Mouse (Mus musculus): Measurements from ENCODE around the gene Dync2li1. TPM values are rescaled to one million over a fixed set of nuclear protein-coding genes. Genes with fewer than 3 reads are reported as not detected.

Gene Dync2li1
- 10 to 100 TPM; 21.0 to 23.1 TPM for total RNA-seq (2021)
- long read RNA-seq, experiment 1, transcript Dync2li1-201 (13 exons, 1,354 nt): major isoform, 24 of 32 reads
- long read RNA-seq, experiment 1, partial matches to known transcripts: 5 of 32 reads
- long read RNA-seq, experiment 1, other reads (novel, unspliced or antisense): 3 of 32 reads
- long read RNA-seq, experiment 2, transcript Dync2li1-201 (13 exons, 1,354 nt): major isoform, 23 of 24 reads
- long read RNA-seq, experiment 2, partial matches to known transcripts: 0 of 24 reads
- long read RNA-seq, experiment 2, other reads (novel, unspliced or antisense): 1 of 24 reads

DNA sequence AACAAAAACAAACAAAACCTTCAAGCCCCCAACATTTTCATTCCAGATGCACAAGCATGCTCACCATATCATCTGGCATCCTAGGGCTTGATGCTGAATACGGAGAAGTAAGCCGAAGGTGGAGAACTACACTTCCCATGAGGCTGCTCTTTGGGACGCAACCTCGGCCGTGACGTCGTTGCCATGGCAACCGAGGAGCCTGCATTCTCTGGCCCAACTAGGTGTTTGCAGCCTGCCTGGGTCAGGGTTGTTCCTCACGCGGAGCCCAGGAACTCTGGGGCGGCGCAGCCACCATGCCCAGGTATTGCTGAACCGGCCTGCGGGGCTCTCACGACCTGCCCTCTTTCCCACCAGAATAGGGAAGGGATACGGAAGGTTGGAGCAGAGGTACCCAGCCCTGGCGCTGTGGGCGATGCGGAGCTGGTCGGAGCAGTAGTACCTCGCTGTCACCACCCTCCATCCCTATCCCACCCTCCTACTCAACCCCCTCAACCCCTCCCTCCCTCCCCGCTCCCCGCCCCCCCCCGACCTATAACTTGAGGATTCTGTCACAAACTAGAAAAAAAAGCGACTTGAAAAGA, at the start of gene Dync2li1:
Dync2li1 (plus strand) TSS at position 221 of the 581 bp plus-strand sequence.
- DNase-seq (ENCODE audit: low spot score in 2 of 2): peak; percentile 91 to 93

DNA sequence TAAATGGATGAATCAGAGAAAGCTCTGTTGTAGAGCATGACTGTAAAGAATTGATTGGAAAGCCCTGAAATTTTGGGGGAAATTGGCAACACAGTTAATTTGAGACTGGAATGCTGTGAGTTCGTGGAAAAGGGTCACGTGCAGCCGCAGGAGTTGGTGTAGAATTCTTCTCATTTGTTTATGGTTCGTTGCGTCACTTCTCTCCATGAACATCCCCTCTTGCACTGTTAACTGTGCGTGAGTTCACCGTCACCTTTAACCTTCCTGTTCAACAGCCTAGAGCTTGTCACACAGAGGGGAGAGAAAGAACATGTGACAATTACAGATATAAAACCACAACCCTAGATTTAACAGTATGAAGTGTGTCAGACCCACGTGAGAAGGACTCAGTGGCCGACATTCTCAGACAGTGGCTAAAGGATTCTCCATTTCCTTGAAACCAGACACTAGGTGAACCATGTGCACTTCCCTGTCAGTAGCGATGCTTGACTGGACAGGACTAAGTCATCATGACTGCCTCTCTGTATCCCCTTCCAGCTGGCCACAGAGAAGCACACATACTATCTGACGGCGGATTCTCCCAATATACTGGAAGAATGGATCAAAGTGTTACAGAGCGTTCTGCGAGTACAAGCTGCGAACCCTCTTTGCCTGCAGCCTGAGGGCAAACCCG, 49.5 kb upstream of the Dync2li1 start:
- no peak for DNase-seq (ENCODE audit: low spot score in 2 of 2)

DNA sequence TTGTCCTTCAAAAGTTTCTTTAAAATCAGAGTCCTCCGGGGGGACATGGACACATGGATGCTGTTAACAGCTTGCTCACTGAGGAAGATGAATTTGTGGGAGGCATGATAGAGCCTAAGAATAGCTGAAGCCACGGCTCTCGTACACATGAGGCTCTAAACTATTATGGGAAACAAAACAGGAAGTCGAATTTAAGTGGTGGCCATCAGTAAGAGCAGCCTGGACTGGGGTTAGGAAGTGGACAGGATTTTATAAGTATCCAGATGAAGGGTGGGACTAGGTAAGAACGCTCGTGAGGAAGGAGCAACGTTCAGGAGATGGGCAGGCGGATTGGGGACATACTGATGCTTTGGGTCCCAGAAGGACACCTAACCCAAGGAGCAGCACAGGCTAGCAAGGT, 47.0 kb upstream of the Dync2li1 start:
- no peak for DNase-seq (ENCODE audit: low spot score in 2 of 2)

DNA sequence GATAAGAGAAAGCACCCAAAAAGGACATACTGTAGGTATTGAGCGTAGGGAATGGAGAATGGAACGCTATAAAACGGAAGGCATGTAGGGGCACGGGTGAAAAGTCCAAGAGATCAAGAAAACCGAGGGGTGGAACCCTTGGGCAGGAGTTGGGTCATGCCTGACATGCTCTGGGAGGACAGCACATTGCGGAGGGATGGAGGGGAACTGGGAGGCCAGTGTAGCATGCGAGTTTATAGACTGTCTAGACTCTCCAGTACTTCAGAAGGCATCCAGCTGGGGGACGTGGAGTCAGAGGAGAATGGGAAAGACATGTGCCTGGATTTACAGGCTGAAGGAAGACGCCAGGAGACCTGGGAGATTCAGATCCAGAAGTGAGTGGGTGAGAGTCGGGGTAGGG, 46.5 kb upstream of the Dync2li1 start:
- DNase-seq (ENCODE audit: low spot score in 2 of 2): no peak

DNA sequence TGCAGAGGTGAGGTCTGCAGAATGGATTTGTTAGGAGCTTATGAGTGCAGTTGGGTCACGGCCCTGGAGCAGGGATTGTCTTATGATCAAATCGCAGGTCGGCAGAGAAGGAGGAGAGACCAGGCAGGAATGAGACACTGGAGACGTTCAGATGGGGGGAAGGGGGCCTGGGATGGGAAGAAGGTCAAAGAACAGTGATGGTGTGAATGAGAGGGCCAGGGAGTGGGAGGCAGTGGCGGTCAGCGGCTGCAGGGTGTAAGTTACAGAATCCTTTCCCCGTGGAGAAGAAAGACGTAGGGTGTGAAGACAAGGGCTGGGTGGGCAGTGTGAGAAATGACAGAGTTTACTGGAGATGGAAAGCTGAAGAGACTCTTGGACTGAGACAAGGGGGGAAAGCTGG, 45.5 kb upstream of the Dync2li1 start:
- no peak for DNase-seq (ENCODE audit: low spot score in 2 of 2)

DNA sequence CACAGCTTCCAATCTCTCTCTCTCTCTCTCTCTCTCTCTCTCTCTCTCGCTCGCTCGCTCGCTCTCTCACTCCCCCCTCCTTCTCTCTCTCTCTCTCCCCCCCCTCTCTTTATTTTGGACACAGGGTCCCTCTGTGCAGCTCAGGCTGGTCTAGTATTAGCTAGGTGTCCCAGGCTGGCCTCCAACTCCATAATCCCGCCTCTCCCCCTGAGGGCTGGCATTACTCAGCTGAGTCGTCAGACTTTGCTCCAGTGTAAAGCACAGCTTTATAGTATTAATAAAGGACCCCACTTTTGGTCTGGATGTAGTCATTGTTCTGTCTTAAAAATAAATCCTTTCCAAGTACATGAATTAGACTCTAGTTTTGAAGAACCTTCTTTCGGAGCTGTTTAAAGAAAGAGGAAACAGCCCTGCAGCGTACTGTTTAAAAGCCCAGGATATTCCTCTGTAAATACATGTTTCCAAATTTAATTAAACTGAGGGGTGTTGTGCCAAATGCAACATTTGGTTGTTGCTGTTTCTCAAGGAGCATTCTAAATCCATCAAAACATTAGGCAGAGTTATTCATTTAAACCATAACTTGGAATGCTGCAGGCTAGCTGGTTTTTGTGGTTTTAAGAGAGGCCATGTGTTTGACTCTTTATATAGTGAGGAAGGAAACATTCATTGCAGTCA, 44.4 kb upstream of the Dync2li1 start:
- DNase-seq (ENCODE audit: low spot score in 2 of 2): no peak

DNA sequence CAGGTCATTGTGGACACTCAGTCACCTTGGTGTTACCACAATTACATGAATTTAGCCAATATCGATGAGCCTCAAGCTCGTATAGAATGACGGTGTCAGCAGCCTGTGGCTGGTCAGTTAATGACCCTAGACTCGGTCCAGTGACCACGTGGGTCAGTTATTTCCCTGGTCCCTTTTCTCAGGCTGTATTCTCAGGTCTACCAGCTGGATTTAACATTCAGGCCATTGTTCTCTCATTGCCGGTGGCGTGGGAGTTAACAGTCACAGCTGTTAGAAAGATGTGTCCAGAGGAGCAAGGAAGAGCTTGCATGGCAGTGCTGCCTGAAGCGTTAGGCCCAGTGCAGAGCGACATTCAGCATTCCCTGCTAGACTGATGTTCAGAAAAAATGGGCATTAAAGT, 42.2 kb upstream of the Dync2li1 start:
- no peak for DNase-seq (ENCODE audit: low spot score in 2 of 2)

DNA sequence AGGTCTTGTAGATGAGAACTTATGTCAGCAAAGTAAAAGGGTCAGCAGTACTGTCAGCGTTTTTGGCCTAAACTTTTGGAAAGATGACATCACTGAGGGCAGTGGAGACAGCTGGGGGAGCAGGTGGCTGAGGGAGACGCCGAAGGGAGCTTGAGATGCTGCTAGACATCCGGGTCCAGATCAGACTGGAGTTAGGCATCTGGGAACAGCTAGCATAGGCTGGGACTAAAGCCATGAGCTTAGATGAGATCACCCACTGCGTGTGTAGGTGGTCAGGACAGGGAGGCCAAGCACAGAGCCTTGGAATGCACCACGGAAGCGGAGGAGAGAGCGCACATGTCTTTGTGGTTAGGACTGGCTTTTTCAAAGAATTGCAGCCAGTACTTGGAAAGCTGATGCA, 41.2 kb upstream of the Dync2li1 start:
- peak; percentile 70 to 82 for DNase-seq (ENCODE audit: low spot score in 2 of 2)

DNA sequence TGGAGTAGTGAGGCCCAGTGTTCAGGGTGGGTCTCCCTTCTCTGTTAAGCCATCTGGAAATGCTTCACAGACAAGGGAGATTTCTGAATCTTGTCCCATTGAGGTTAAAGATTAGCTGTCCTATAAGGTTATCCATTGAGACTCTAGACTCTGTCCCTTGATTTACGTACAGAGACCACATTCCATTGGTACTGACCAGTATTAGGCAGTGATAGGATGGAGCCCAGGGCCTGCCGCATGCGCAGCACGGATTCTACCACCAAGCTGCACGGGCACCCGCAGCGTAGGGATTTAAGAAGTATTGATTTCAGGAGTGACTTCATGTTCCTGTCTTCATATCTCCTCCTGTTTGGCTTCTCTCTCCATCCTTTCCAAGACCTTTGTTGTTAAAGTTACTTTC, 36.2 kb upstream of the Dync2li1 start:
- no peak for DNase-seq (ENCODE audit: low spot score in 2 of 2)

DNA sequence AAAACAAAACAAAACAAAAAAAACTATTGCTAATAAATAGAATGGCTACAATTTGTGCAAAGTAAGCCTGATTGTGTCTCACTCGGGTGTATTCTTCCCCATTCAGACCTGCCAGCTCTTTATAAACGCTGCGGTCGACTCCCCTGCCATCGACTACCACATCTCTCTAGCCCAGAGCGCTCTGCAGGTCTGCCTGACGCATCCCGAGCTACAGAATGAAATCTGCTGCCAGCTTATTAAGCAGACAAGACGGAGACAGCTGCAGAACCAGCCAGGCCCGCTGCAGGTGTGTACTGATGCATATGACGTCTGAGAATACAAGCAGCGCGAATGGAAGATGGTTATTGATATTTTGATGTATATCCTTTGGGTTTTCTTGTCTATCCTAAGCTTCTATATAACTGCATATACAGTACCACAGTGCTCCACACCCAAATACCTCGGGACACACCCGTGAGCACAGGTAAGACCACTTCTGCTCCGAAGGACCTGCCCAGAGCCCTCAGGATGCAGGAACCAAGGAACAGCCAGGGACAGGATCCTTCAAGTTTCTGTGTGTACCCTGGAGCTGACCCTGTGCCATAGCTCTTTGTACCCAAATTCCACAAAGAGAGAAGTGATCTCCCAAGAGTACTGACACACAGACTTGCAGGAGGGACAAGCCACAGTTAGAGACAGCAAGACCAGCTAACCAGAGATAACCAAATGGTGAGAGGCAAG, 34.7 kb upstream of the Dync2li1 start:
- DNase-seq (ENCODE audit: low spot score in 2 of 2): no peak

DNA sequence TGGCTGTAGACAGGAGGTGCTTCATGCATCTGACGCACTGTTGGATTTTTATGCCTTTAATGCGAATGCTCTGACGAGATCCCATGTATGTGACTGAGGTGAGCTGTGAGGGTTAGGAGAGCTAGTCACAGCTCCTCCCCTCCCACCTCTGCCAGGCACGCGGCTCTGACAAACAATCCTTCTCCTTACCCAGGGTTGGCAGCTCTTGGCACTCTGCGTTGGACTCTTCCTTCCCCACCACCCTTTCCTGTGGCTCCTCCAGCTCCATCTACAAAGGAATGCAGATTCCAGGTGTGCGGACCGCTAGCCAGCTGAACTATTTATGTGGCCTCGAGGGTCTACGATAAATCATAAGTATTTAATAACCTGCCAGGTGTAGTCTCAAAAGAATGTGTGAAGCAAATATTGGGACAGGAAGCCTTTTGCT, 30.3 kb upstream of the Dync2li1 start:
- DNase-seq (ENCODE audit: low spot score in 2 of 2): no peak

DNA sequence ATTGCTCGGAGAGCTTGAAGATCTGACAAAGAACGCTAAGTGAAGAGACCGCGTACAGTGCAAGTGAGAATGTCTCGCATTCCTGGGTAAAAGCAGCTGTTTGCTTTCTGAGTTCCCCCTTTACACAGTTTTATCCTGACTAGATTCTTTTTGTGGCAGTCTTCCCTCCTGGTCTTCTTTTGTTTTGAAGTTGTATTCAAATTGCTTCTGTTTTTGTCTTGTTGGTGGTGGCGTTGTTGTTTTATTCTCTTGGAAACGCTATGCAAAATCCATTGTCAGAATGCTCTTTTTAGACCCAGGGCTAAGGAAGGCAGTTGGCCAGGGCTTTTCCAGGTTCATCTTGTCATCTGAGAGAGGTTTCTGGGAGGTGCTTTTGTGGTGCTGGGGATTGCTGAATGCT, 29.8 kb upstream of the Dync2li1 start:
- DNase-seq (ENCODE audit: low spot score in 2 of 2): no peak

DNA sequence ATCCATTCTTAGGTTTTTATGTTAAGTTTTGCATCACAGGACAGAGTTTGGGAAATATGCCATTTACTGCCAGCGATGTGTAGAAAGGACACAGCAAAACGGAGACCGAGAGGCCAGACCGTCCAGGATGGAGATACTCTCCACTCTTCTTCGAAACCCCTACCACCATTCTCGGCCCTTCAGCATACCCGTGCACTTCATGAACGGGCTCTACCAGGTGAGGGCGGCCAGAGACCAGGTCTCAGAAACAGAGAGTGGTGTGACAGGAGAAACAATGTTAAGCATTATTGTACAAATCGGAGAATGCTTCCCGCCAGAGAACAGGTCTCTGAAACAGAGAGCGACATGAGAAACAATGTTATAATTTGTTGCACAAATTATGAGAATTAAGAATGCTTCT, 28.4 kb upstream of the Dync2li1 start:
- DNase-seq (ENCODE audit: low spot score in 2 of 2): no peak

DNA sequence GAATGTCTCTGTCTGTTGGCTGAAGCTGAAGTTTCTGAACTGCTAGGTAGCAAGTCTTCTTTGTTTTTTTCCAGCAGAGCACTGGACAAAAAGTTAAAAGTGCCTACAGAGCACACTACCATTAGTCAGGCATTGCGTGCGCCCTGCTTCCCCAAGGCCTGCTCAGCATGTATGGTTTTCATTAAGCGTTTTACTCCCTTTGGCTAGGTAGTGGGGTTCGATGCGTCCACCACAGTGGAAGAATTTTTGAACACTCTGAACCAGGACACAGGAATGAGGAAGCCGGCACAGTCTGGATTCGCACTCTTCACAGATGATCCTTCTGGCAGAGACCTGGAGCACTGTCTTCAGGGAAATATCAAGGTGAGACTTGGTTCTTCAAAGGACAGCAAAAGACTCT, 27.4 kb upstream of the Dync2li1 start:
- no peak for DNase-seq (ENCODE audit: low spot score in 2 of 2)

DNA sequence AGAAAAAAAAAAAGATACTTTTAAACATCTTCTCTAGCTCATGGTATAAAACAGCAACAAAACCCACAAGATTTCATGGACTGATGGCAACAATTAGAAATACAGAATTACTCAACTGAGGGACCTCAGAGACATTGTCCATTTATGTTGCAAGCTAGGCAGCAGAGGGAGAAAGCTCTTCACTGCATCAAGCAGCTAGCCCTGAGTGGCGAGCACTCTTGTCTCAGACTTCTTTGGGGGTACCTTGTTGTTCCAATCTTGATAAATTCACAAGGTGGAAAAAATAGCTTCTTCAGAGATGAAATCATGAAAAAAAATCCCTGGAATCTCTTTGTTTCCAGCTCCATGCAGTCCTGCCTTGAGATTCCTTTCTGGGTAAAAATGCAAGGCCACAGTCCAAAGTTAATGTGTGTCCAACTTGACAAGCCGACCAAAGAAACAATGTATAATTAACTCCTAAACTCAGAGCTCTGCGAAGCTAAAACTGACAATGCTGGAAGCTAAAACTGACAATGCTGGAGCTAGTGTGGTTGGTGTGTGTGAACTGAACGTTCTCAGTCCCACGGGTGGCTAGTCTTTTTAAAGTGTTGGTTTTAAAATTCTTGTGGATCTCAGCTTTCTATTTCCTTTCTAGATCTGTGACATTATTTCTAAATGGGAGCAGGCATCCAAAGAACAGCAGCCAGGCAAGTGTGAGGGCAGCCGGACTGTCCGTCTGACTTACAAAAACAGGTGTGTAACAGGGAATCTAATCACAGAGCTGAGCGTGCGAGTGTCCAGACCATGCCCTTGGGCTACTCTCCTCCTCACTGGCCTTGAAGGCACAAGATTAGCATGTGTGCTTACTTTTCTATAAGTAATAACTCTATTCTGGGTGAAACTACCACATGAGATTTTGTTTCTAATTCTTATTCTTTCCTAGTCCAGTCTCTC, 26.0 kb upstream of the Dync2li1 start:
- no peak for DNase-seq (ENCODE audit: low spot score in 2 of 2)

DNA sequence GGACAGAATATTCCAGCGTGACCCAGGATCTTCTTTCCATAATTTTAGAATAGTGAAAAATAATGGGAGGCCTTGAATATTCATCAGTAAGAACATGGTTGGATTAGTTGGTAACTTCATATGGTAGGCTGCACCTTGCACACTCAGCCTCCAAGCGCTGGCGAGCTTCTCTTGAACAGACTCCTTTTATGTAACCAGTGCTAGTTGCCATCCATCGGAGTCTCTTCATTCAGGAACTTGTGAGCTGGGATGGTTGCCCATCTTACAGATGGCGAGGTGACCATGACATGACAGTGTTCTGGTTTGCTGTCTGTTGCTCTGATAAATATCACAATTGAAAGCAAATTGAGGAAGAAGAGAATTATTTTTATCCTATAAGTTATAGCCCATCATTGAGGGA, 24.5 kb upstream of the Dync2li1 start:
- no peak for DNase-seq (ENCODE audit: low spot score in 2 of 2)

DNA sequence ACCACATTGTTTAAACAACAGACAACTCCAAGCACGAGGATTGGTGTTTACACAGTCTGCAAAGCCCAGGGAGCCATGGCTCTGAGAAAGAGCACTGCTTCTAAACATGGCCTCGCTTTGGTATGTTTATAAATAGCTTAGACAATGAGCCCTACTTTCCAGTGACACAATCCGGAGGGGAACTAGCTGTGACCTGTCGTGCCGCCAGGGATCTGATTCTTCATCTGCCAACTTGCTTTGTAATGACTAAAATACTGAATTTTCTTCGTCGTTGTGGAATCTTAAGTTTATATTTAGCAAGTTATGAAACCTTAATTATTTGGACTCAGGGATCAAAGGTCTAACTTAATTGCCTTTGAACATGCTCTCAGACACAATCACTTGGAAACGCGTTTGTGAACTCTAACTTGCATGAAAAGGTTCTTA, 23.1 kb upstream of the Dync2li1 start:
- DNase-seq (ENCODE audit: low spot score in 2 of 2): no peak

DNA sequence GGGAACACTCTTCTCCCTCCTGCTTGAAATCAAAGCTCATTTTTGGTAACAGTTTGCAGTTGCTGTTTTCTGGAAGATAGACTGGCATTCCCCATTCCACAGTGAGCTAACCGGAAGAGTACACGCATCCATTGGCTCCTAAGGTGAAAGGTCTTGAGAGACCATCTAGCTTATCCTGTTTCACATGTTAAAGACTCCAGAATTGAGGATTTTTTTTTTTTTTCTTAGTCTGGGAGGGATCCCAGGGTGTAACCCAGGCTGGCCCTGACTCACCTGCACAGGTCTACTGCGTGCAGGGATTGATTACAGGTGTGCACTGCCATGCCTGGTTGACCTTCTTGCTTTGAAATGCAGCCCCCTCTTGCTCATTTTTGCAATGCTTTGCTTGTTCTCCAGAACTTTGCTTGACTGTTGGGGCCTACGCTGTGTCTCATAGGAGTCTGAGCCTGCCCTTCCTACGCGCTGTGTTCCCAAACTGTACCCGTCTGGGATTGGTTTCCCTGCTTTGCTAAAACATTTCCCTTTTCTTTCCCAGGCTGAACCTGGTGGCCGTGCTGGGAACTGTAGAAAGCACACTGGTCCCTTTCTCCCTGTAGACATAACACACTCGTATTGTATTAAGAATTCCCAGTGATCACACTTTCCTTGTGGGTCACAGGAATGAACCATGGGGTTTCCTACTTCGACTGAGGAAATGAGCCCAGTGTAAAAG, 22.4 kb upstream of the Dync2li1 start:
- no peak for DNase-seq (ENCODE audit: low spot score in 2 of 2)

DNA sequence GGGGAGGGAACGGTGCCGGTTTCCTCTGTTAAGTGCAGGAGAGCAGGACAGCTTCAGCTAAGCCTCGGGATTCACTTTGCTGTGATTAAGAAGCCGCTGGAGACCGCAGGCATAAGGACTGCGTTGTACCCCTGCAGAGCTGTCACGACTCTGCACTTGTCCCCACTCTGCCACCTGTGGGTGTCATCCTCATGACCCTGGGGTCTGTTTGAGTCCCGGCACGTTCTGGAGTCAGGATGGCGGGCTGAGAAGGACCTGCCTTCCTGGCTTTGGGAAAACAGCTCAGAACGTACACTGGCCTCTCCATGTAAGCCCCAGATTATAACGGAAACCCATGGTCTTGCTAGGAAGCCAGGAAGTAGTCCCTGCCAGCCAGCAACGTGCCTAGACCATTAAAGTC, 19.3 kb upstream of the Dync2li1 start:
- no peak for DNase-seq (ENCODE audit: low spot score in 2 of 2)

DNA sequence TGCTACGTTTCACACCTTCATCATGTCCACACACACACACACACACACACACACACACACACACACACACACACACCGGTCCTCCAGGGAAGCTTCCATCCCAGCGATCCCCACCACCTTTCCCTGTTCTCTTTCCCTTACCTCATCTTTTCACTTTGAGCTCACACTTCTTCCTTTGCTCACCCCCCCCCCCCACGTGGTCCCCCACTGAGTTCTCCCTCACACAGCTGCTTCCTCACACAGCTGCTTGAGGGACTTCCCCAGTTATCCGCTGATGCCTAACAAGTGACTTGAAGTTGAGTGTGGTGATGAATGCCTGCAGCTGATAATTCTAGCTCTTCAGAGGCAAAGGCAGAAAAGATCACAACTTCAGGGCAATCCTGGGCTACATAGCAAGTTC, 18.7 kb upstream of the Dync2li1 start:
- DNase-seq (ENCODE audit: low spot score in 2 of 2): no peak
